Mouse (Mus musculus): ENCODE results near the gene Pde8b. TPM values are rescaled to one million over a fixed set of nuclear protein-coding genes. Genes with fewer than 3 reads are reported as not detected.

The Pde8b gene
- polyA plus RNA-seq, 1 experiment = 0.88 TPM

GRCm38 (mm10) chr13:95081082-95081481 is 169.1 kb downstream of the Pde8b start:
- Histone ChIP-seq H3K4me3 (ENCODE audit: control insufficient read depth, insufficient read depth, low read length) (no peak overlapping the region), H3K4me1 (replicated peaks; ENCODE audit: control insufficient read depth, insufficient read depth, low read length) (no peaks in the 10 kb centered on the region), H3K36me3 (ENCODE audit: control insufficient read depth, insufficient read depth, low read length) (no peaks in the 10 kb centered on the region), H3K27ac (ENCODE audit: control insufficient read depth, insufficient read depth, low read length) (no peak overlapping the region), H3K27me3 (ENCODE audit: control insufficient read depth, insufficient read depth, low read length) (no peaks in the 10 kb centered on the region)
- 86% methylated on average over 7 of the region's 7 CpGs for WGBS
- DNase-seq = no peak
- no peak for TF ChIP-seq CTCF (IDR thresholded peaks at IDR 0.05; ENCODE audit: borderline replicate concordance, control insufficient read depth, extremely low read depth, insufficient read depth, low read length, poor library complexity)

GRCm38 (mm10) chr13:95078492-95078891 is 171.6 kb downstream of the Pde8b start:
- Histone ChIP-seq H3K27me3 (ENCODE audit: control insufficient read depth, insufficient read depth, low read length) (no peaks in the 10 kb centered on the region), H3K4me3 (ENCODE audit: control insufficient read depth, insufficient read depth, low read length) (no peak overlapping the region), H3K27ac (ENCODE audit: control insufficient read depth, insufficient read depth, low read length) (no peak overlapping the region), H3K4me1 (replicated peaks; ENCODE audit: control insufficient read depth, insufficient read depth, low read length) (no peaks in the 10 kb centered on the region), H3K36me3 (ENCODE audit: control insufficient read depth, insufficient read depth, low read length) (no peaks in the 10 kb centered on the region)
- WGBS = 96% methylated on average over 6 of the region's 6 CpGs
- no peak for TF ChIP-seq CTCF (IDR thresholded peaks at IDR 0.05; ENCODE audit: borderline replicate concordance, control insufficient read depth, extremely low read depth, insufficient read depth, low read length, poor library complexity)
- no peak for TF ChIP-seq POLR2A (IDR thresholded peaks at IDR 0.05; ENCODE audit: control insufficient read depth, extremely low read depth, insufficient read depth, low read length, poor library complexity)
- DNase-seq = no peak

DNA sequence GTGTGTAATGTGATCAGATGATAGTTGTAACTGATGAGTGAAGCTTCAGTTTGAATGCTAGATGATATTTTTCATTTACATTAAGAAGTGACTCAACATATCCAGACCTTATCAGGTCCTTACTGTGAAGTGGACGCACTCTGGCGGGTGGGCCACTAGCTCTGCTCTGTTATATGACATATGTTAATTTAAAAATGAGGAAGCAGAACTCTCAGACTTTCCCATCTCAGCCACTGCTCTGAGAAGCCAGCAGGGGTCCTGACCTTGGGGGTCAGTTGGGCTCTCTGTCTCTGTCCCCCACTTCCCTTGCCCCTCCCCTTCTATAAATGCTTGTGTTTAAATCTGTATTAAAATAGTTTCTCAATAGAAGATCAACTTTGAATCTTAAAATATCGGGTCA is 172.4 kb downstream of the Pde8b start:
- Histone ChIP-seq H3K4me1 (replicated peaks; ENCODE audit: control insufficient read depth, insufficient read depth, low read length) (no peaks in the 10 kb centered on the region), H3K4me3 (ENCODE audit: control insufficient read depth, insufficient read depth, low read length) (no peak overlapping the region), H3K36me3 (ENCODE audit: control insufficient read depth, insufficient read depth, low read length) (no peaks in the 10 kb centered on the region), H3K27me3 (ENCODE audit: control insufficient read depth, insufficient read depth, low read length) (no peaks in the 10 kb centered on the region), H3K27ac (ENCODE audit: control insufficient read depth, insufficient read depth, low read length) (no peak overlapping the region)
- DNase-seq = no peak
- TF ChIP-seq POLR2A (IDR thresholded peaks at IDR 0.05; ENCODE audit: control insufficient read depth, extremely low read depth, insufficient read depth, low read length, poor library complexity) = no peak
- no peak for TF ChIP-seq CTCF (IDR thresholded peaks at IDR 0.05; ENCODE audit: borderline replicate concordance, control insufficient read depth, extremely low read depth, insufficient read depth, low read length, poor library complexity)
- 67% methylated on average over 3 of the region's 3 CpGs for WGBS

DNA sequence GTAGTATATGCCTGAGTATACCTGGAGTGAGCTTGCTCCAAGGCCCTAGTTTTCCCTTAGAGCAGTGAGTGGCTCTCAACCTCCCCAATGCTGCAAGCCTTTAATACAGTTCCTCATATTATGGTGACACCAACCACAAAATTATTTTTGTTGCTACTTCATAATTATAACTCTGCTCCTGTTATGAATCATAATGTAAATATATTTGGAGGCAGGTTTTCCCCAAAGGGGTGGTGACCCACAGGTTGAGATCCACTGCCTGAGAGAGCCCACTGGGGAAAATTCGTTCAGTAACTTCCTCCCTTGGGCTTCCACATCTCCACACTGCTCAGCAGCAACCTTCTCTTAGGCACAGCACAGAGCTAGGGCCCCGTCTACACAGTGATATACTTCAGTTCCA is 174.0 kb downstream of the Pde8b start:
- TF ChIP-seq CTCF (IDR thresholded peaks at IDR 0.05; ENCODE audit: borderline replicate concordance, control insufficient read depth, extremely low read depth, insufficient read depth, low read length, poor library complexity) = no peak
- no peak for TF ChIP-seq POLR2A (IDR thresholded peaks at IDR 0.05; ENCODE audit: control insufficient read depth, extremely low read depth, insufficient read depth, low read length, poor library complexity)
- H3K27ac ChIP-seq (ENCODE audit: control insufficient read depth, insufficient read depth, low read length) = no peak overlapping the region
- no peak for DNase-seq
- no peaks in the 10 kb centered on the region for H3K4me1 ChIP-seq (replicated peaks; ENCODE audit: control insufficient read depth, insufficient read depth, low read length)
- H3K27me3 ChIP-seq (ENCODE audit: control insufficient read depth, insufficient read depth, low read length) = no peaks in the 10 kb centered on the region
- no peaks in the 10 kb centered on the region for H3K36me3 ChIP-seq (ENCODE audit: control insufficient read depth, insufficient read depth, low read length)
- WGBS = 56% methylated on average over 2 of the region's 2 CpGs
- H3K4me3 ChIP-seq (ENCODE audit: control insufficient read depth, insufficient read depth, low read length) = no peak overlapping the region

DNA sequence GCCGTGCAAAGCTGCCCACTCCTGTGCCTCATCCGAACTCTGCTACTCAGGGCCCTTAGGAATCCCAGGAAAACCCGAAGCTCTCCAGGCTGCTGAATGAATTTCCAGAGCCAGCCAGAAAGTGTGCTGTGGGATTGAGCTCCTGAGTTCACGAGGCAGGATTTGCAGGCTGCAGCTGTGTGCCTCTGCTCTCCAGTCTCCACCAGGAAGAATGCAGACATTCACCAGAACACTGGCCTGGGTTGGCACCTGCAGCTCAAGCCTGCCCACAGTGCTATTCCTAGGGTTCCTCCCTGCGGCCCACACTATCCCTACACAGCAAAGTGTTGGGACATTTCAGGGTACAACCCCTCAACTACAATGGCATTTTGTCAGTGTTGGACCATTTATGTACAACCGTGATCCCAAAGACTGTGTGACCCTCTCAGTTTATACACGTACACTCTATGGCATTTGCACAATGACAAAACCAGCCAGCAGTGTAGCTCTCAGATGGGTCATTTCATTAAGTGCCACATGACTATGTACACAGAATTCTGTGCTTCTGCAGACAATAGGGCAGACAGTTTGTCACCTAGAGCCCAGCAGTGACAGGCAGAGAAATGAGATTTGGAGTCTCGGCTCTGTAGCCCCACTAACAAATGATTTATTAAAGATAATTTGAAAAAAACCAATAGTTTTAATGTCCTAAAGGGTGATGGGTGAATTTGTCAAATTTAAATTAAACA is 176.5 kb downstream of the Pde8b start:
- Histone ChIP-seq H3K27me3 (ENCODE audit: control insufficient read depth, insufficient read depth, low read length) (no peaks in the 10 kb centered on the region), H3K27ac (ENCODE audit: control insufficient read depth, insufficient read depth, low read length) (no peak overlapping the region), H3K4me3 (ENCODE audit: control insufficient read depth, insufficient read depth, low read length) (no peak overlapping the region), H3K4me1 (replicated peaks; ENCODE audit: control insufficient read depth, insufficient read depth, low read length) (no peaks in the 10 kb centered on the region), H3K36me3 (ENCODE audit: control insufficient read depth, insufficient read depth, low read length) (no peaks in the 10 kb centered on the region)
- WGBS = 98% methylated on average over 8 of the region's 8 CpGs
- TF ChIP-seq POLR2A (IDR thresholded peaks at IDR 0.05; ENCODE audit: control insufficient read depth, extremely low read depth, insufficient read depth, low read length, poor library complexity) = no peak
- TF ChIP-seq CTCF (IDR thresholded peaks at IDR 0.05; ENCODE audit: borderline replicate concordance, control insufficient read depth, extremely low read depth, insufficient read depth, low read length, poor library complexity) = no peak
- DNase-seq = no peak

DNA sequence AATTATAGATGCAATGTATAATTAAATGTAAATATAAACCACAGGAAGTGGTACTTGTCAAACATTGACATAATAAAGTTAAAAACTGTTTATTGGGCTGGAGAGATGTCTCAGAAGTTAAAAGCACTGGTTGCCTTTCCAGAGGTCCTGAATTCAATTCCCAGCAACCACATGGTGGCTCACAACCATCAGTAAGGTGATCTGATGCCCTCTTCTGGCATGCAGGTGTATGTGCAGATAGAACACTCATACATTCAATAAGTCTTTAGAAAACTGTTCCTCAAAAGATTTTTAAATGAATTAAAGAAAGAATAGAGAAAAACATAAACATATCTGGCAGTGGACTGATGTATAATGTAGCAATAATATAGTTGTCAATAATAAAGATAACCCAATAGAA is 179.9 kb downstream of the Pde8b start:
- DNase-seq = no peak
- Histone ChIP-seq H3K4me1 (replicated peaks; ENCODE audit: control insufficient read depth, insufficient read depth, low read length) (no peaks in the 10 kb centered on the region), H3K4me3 (ENCODE audit: control insufficient read depth, insufficient read depth, low read length) (no peak overlapping the region), H3K36me3 (ENCODE audit: control insufficient read depth, insufficient read depth, low read length) (no peaks in the 10 kb centered on the region), H3K27ac (ENCODE audit: control insufficient read depth, insufficient read depth, low read length) (no peak overlapping the region), H3K27me3 (ENCODE audit: control insufficient read depth, insufficient read depth, low read length) (no peaks in the 10 kb centered on the region)
- TF ChIP-seq CTCF (IDR thresholded peaks at IDR 0.05; ENCODE audit: borderline replicate concordance, control insufficient read depth, extremely low read depth, insufficient read depth, low read length, poor library complexity) (no peak), POLR2A (IDR thresholded peaks at IDR 0.05; ENCODE audit: control insufficient read depth, extremely low read depth, insufficient read depth, low read length, poor library complexity) (no peak)

- Histone ChIP-seq H3K27me3 (ENCODE audit: control insufficient read depth, insufficient read depth, low read length) (no peaks in the 10 kb centered on the region), H3K4me1 (replicated peaks; ENCODE audit: control insufficient read depth, insufficient read depth, low read length) (no peaks in the 10 kb centered on the region), H3K27ac (ENCODE audit: control insufficient read depth, insufficient read depth, low read length) (no peak overlapping the region), H3K4me3 (ENCODE audit: control insufficient read depth, insufficient read depth, low read length) (no peak overlapping the region), H3K36me3 (ENCODE audit: control insufficient read depth, insufficient read depth, low read length) (no peaks in the 10 kb centered on the region)
- TF ChIP-seq CTCF (IDR thresholded peaks at IDR 0.05; ENCODE audit: borderline replicate concordance, control insufficient read depth, extremely low read depth, insufficient read depth, low read length, poor library complexity) (no peak), POLR2A (IDR thresholded peaks at IDR 0.05; ENCODE audit: control insufficient read depth, extremely low read depth, insufficient read depth, low read length, poor library complexity) (no peak)
- WGBS = 75% methylated on average over 6 of the region's 6 CpGs
- no peak for DNase-seq
Observed at GRCm38 (mm10) chr13:95067854-95068253, 182.3 kb downstream of the Pde8b start.
